Mouse (Mus musculus) frontal cortex, adult (tissue): ENCODE data around the gene Slc12a8.

Experiments used
- ATAC-seq: cut with Nextera tagmentation; 2 replicates; pipeline ENCODE4 v1.9.2; 2017; ENCODE audit warnings: mild to moderate bottlenecking, moderate library complexity, mixed read lengths; ENCODE audit not compliant: low TSS enrichment

Gene Slc12a8

GRCm38 (mm10) chr16:33610466-33610865 lies 93.3 kb downstream of the Slc12a8 start:
- ATAC-seq = no peak

GRCm38 (mm10) chr16:33611291-33611690 lies 94.2 kb downstream of the Slc12a8 start:
- ATAC-seq = no peak

GRCm38 (mm10) chr16:33612056-33612770 lies 95.1 kb downstream of the Slc12a8 start:
- ATAC-seq = no peak

GRCm38 (mm10) chr16:33615986-33616385 lies 98.9 kb downstream of the Slc12a8 start:
- ATAC-seq = no peak

- no peak for ATAC-seq
These were observed 104.7 kb downstream of the Slc12a8 start for GRCm38 (mm10) chr16:33621836-33622235.

GRCm38 (mm10) chr16:33624586-33624985 lies 107.5 kb downstream of the Slc12a8 start:
- no peak for ATAC-seq

- ATAC-seq = no peak
These were observed 112.4 kb downstream of the Slc12a8 start for GRCm38 (mm10) chr16:33629539-33629938.

GRCm38 (mm10) chr16:33635836-33636595 lies 118.9 kb downstream of the Slc12a8 start:
- ATAC-seq = peak; percentile 93

- peak; percentile 78 for ATAC-seq
These were observed 124.7 kb downstream of the Slc12a8 start for GRCm38 (mm10) chr16:33641779-33642178.

- no peak for ATAC-seq
These were observed 136.0 kb downstream of the Slc12a8 start for GRCm38 (mm10) chr16:33653116-33653515.

- ATAC-seq = peak; percentile 90
These were observed 138.3 kb downstream of the Slc12a8 start for GRCm38 (mm10) chr16:33655443-33655842.

GRCm38 (mm10) chr16:33657191-33657590 lies 140.1 kb downstream of the Slc12a8 start:
- ATAC-seq = no peak

GRCm38 (mm10) chr16:33658121-33658520 lies 141.0 kb downstream of the Slc12a8 start:
- no peak for ATAC-seq

GRCm38 (mm10) chr16:33659521-33659920 lies 142.4 kb downstream of the Slc12a8 start:
- ATAC-seq = no peak

GRCm38 (mm10) chr16:33660125-33660524 lies 143.0 kb downstream of the Slc12a8 start:
- no peak for ATAC-seq

GRCm38 (mm10) chr16:33662841-33663240 lies 145.7 kb downstream of the Slc12a8 start:
- no peak for ATAC-seq

GRCm38 (mm10) chr16:33666226-33666625 lies 149.1 kb downstream of the Slc12a8 start:
- ATAC-seq = no peak

- no peak for ATAC-seq
These were observed 149.9 kb downstream of the Slc12a8 start for GRCm38 (mm10) chr16:33666985-33667538.

- no peak for ATAC-seq
These were observed 151.3 kb downstream of the Slc12a8 start for GRCm38 (mm10) chr16:33668448-33668847.

GRCm38 (mm10) chr16:33669072-33669471 lies 151.9 kb downstream of the Slc12a8 start:
- no peak for ATAC-seq

- ATAC-seq = peak; percentile 79
These were observed 153.2 kb downstream of the Slc12a8 start for GRCm38 (mm10) chr16:33670340-33670739.

- ATAC-seq = no peak
These were observed 153.8 kb downstream of the Slc12a8 start for GRCm38 (mm10) chr16:33670933-33671332.

GRCm38 (mm10) chr16:33672188-33672587 lies 155.1 kb downstream of the Slc12a8 start:
- ATAC-seq = no peak
